Mouse (Mus musculus): ENCODE measurements around the gene Sh2d7.

Sh2d7 gene

GRCm38 (mm10) chr9:54538684-54539083 is at the start of gene Sh2d7:
TSS of gene Sh2d7 (plus strand) at chr9:54538984.
- DNase-seq (ENCODE audit: low read depth, low spot score) = no peak

GRCm38 (mm10) chr9:54489599-54489998 is 49.2 kb upstream of the Sh2d7 start:
- no peak for DNase-seq (ENCODE audit: low read depth, low spot score)

- DNase-seq (ENCODE audit: low read depth, low spot score) = no peak
Observed at GRCm38 (mm10) chr9:54490431-54490830, 48.4 kb upstream of the Sh2d7 start.

- no peak for DNase-seq (ENCODE audit: low read depth, low spot score)
Observed at GRCm38 (mm10) chr9:54499291-54499690, 39.5 kb upstream of the Sh2d7 start.

- DNase-seq (ENCODE audit: low read depth, low spot score) = no peak
Observed at GRCm38 (mm10) chr9:54499791-54500190, 39.0 kb upstream of the Sh2d7 start.

GRCm38 (mm10) chr9:54500832-54501452 is 37.8 kb upstream of the Sh2d7 start:
- no peak for DNase-seq (ENCODE audit: low read depth, low spot score)

- DNase-seq (ENCODE audit: low read depth, low spot score) = peak; percentile 76
Observed at GRCm38 (mm10) chr9:54501453-54502110, 37.2 kb upstream of the Sh2d7 start, which contains the start of gene Dmxl2. TSS of gene Dmxl2 (minus strand) at chr9:54501626.

- DNase-seq (ENCODE audit: low read depth, low spot score) = no peak
Observed at GRCm38 (mm10) chr9:54502111-54502495, 36.7 kb upstream of the Sh2d7 start.

GRCm38 (mm10) chr9:54502873-54503272 is 35.9 kb upstream of the Sh2d7 start:
- no peak for DNase-seq (ENCODE audit: low read depth, low spot score)

- no peak for DNase-seq (ENCODE audit: low read depth, low spot score)
Observed at GRCm38 (mm10) chr9:54515991-54516390, 22.8 kb upstream of the Sh2d7 start.

GRCm38 (mm10) chr9:54518921-54519320 is 19.9 kb upstream of the Sh2d7 start:
- DNase-seq (ENCODE audit: low read depth, low spot score) = peak; percentile 87

- DNase-seq (ENCODE audit: low read depth, low spot score) = no peak
Observed at GRCm38 (mm10) chr9:54520286-54520685, 18.5 kb upstream of the Sh2d7 start.

GRCm38 (mm10) chr9:54527694-54528093 is 11.1 kb upstream of the Sh2d7 start:
- no peak for DNase-seq (ENCODE audit: low read depth, low spot score)

- DNase-seq (ENCODE audit: low read depth, low spot score) = no peak
Observed at GRCm38 (mm10) chr9:54529950-54530349, 8.8 kb upstream of the Sh2d7 start.

- no peak for DNase-seq (ENCODE audit: low read depth, low spot score)
Observed at GRCm38 (mm10) chr9:54530836-54531235, 7.9 kb upstream of the Sh2d7 start.

- no peak for DNase-seq (ENCODE audit: low read depth, low spot score)
Observed at GRCm38 (mm10) chr9:54531421-54531820, 7.4 kb upstream of the Sh2d7 start.

GRCm38 (mm10) chr9:54532926-54533325 is 5.9 kb upstream of the Sh2d7 start:
- DNase-seq (ENCODE audit: low read depth, low spot score) = no peak

- no peak for DNase-seq (ENCODE audit: low read depth, low spot score)
Observed at GRCm38 (mm10) chr9:54533975-54534374, 4.8 kb upstream of the Sh2d7 start.

GRCm38 (mm10) chr9:54536236-54536635 is 2.5 kb upstream of the Sh2d7 start:
- DNase-seq (ENCODE audit: low read depth, low spot score) = no peak

- no peak for DNase-seq (ENCODE audit: low read depth, low spot score)
Observed at GRCm38 (mm10) chr9:54537030-54537429, 1.8 kb upstream of the Sh2d7 start.

- DNase-seq (ENCODE audit: low read depth, low spot score) = no peak
Observed at GRCm38 (mm10) chr9:54537480-54537879, 1.3 kb upstream of the Sh2d7 start.

GRCm38 (mm10) chr9:54538244-54538643 is 540 bp upstream of the Sh2d7 start:
- no peak for DNase-seq (ENCODE audit: low read depth, low spot score)

- DNase-seq (ENCODE audit: low read depth, low spot score) = no peak
Observed at GRCm38 (mm10) chr9:54540801-54541200, 2.0 kb downstream of the Sh2d7 start.
